Comparison of ENCODE assay signal across 29 mouse cellular contexts in genomic region chr17:24651835-24652234, GRCm38 (mm10). TPM values are rescaled to one million over a fixed set of nuclear protein-coding genes. Genes with fewer than 3 reads are reported as not detected.
DNase-seq lines count a peak whose midpoint lies in the region; ATAC-seq and TF ChIP-seq lines count a peak whose summit lies in the region.
"Had no signal": no experiment of that assay in that cellular context is flagged by ENCODE, and none has a peak within 500 bp of the region (broad histone marks: within the 10 kb centered on the region; RNA-seq: fewer than 3 reads in every experiment).

No protein-coding gene starts in this region.

- no peak for DNase-seq in embryonic facial prominence, embryonic 10.5 days (ENCODE audit: low spot score)
- no peak for DNase-seq in heart, adult 2 months
- DNase-seq in heart, postnatal 14 days: no peak
- peak; percentile 62 for DNase-seq in midbrain, embryonic 11.5 days (ENCODE audit: low spot score, missing footprints)
- DNase-seq in midbrain, embryonic 10.5 days (ENCODE audit: low spot score): no peak
- DNase-seq: adrenal gland, adult 8-10 months; adrenal gland, postnatal 25 days; cerebellum, adult 18-20 months; cerebellum, adult 9-10 months; cerebellum, postnatal 14 days; gastrocnemius, postnatal 10 days; heart, postnatal 36 days; kidney, adult 18-20 months had no signal

- no peak for ATAC-seq in embryonic facial prominence, embryonic 12.5 days (ENCODE audit: insufficient number of reproducible peaks, insufficient read depth, low FRiP score, low TSS enrichment)
- no peak for ATAC-seq in midbrain, embryonic 11.5 days (ENCODE audit: low FRiP score)
- ATAC-seq: activated CD4-positive, CD25-positive, alpha-beta regulatory T cell, adult 4 months; forebrain, embryonic 15.5 days; hindbrain, postnatal 0 days; inflammation-experienced regulatory T-cells, adult 6 months; intestine, embryonic 16.5 days had no signal

- no peak for TF ChIP-seq CTCF in heart, adult 2 months (IDR thresholded peaks at IDR 0.05)

- H3K9me3 ChIP-seq in embryonic facial prominence, embryonic 12.5 days: no peaks in the 10 kb centered on the region
- no peaks in the 10 kb centered on the region for H3K9me3 ChIP-seq in embryonic facial prominence, embryonic 10.5 days
- no peaks in the 10 kb centered on the region for H3K9me3 ChIP-seq in midbrain, embryonic 11.5 days (ENCODE audit: control insufficient read depth, low read length)
- H3K9me3 ChIP-seq in midbrain, embryonic 10.5 days (replicated peaks): no peaks in the 10 kb centered on the region
- H3K9me3 ChIP-seq: embryonic facial prominence, embryonic 13.5 days; forebrain, embryonic 12.5 days; forebrain, embryonic 15.5 days; heart, embryonic 13.5 days; hindbrain, embryonic 10.5 days had no signal

- no peak overlapping the region for H3K27ac ChIP-seq in embryonic facial prominence, embryonic 12.5 days
- H3K27ac ChIP-seq in embryonic facial prominence, embryonic 10.5 days (replicated peaks): no peak overlapping the region
- H3K27ac ChIP-seq in heart, adult 2 months: peak overlapping the region; percentile 31
- H3K27ac ChIP-seq in midbrain, embryonic 11.5 days (ENCODE audit: low read depth, low read length): no peak overlapping the region
- no peak overlapping the region for H3K27ac ChIP-seq in midbrain, embryonic 10.5 days (replicated peaks)
- H3K27ac ChIP-seq: embryonic facial prominence, embryonic 13.5 days; forebrain, embryonic 12.5 days; forebrain, embryonic 15.5 days; heart, embryonic 13.5 days; hindbrain, embryonic 10.5 days; hindbrain, embryonic 14.5 days; hindbrain, postnatal 0 days had no signal

- TF ChIP-seq EP300 in heart, adult 2 months (IDR thresholded peaks at IDR 0.05; ENCODE audit: insufficient read depth, low read depth, low read length): no peak

- WGBS in embryonic facial prominence, embryonic 12.5 days: 79% methylated on average over 3 of the region's 3 CpGs
- 81% methylated on average over 3 of the region's 3 CpGs for WGBS in embryonic facial prominence, embryonic 10.5 days
- 29% methylated on average over 3 of the region's 3 CpGs for WGBS in heart, adult 2 months
- 76% methylated on average over 3 of the region's 3 CpGs for WGBS in midbrain, embryonic 11.5 days
- 80% methylated on average over 3 of the region's 3 CpGs for WGBS in midbrain, embryonic 10.5 days

- peaks cover 3% of the 10 kb centered on the region for H3K79me2 ChIP-seq in heart, adult 2 months (replicated peaks; ENCODE audit: control insufficient read depth, insufficient read depth, low read length)

- TF ChIP-seq POLR2A in heart, adult 2 months (IDR thresholded peaks at IDR 0.05; ENCODE audit: insufficient read depth, low read depth, low read length): no peak

- H3K36me3 ChIP-seq in embryonic facial prominence, embryonic 12.5 days: no peaks in the 10 kb centered on the region
- no peaks in the 10 kb centered on the region; the same call in 1 of the 2 replicates for H3K36me3 ChIP-seq in embryonic facial prominence, embryonic 10.5 days (replicated peaks)
- no peaks in the 10 kb centered on the region for H3K36me3 ChIP-seq in heart, adult 2 months (ENCODE audit: control insufficient read depth, insufficient read depth, low read length)
- no peaks in the 10 kb centered on the region for H3K36me3 ChIP-seq in midbrain, embryonic 11.5 days (ENCODE audit: control insufficient read depth, insufficient read depth, low read length)
- H3K36me3 ChIP-seq in midbrain, embryonic 10.5 days: no peaks in the 10 kb centered on the region
- H3K36me3 ChIP-seq: forebrain, embryonic 12.5 days; forebrain, embryonic 15.5 days; heart, embryonic 13.5 days; hindbrain, embryonic 10.5 days had no signal

- H3K9ac ChIP-seq in embryonic facial prominence, embryonic 12.5 days: 0 out of 2 replicates have a peak overlapping the region, but pooled peaks have one; percentile 12
- no peak overlapping the region for H3K9ac ChIP-seq in heart, adult 2 months (ENCODE audit: low read depth, low read length)
- no peak overlapping the region for H3K9ac ChIP-seq in midbrain, embryonic 11.5 days (ENCODE audit: low read length)
- H3K9ac ChIP-seq: embryonic facial prominence, embryonic 13.5 days; forebrain, embryonic 12.5 days; forebrain, embryonic 15.5 days; heart, embryonic 13.5 days; hindbrain, embryonic 14.5 days had no signal

- H3K27me3 ChIP-seq in embryonic facial prominence, embryonic 12.5 days: peaks cover 6% of the 10 kb centered on the region
- peaks cover 72% of the 10 kb centered on the region for H3K27me3 ChIP-seq in embryonic facial prominence, embryonic 10.5 days (replicated peaks; ENCODE audit: low read depth, poor library complexity, severe bottlenecking)
- H3K27me3 ChIP-seq in heart, adult 2 months (ENCODE audit: control insufficient read depth, insufficient read depth, low read length): no peaks in the 10 kb centered on the region
- H3K27me3 ChIP-seq in midbrain, embryonic 11.5 days (ENCODE audit: control insufficient read depth, insufficient read depth, low read length): peaks cover 12% of the 10 kb centered on the region
- H3K27me3 ChIP-seq in midbrain, embryonic 10.5 days (ENCODE audit: low read depth, poor library complexity, severe bottlenecking): peaks cover 83% of the 10 kb centered on the region

- H3K4me3 ChIP-seq in embryonic facial prominence, embryonic 12.5 days: no peak overlapping the region
- no peak overlapping the region for H3K4me3 ChIP-seq in embryonic facial prominence, embryonic 10.5 days
- H3K4me3 ChIP-seq in heart, adult 2 months: no peak overlapping the region
- H3K4me3 ChIP-seq in midbrain, embryonic 11.5 days (ENCODE audit: low read depth, low read length): no peak overlapping the region
- no peak overlapping the region for H3K4me3 ChIP-seq in midbrain, embryonic 10.5 days
- H3K4me3 ChIP-seq: embryonic facial prominence, embryonic 13.5 days; erythroblast, embryonic 14.5 days; forebrain, embryonic 12.5 days; forebrain, embryonic 15.5 days; heart, embryonic 13.5 days; hindbrain, embryonic 10.5 days had no signal

- intact Hi-C loops in heart, adult 2 months (cut with DNase I): loop anchor here (5.0 kb wide), 2 partner anchors 55 to 125 kb away; partner anchors contain the start of gene Traf7
- intact Hi-C loops in heart, postnatal 14 days (cut with DNase I): loop anchor here (2.0 to 5.0 kb wide), 2 partner anchors 19 to 35 kb away; partner anchors contain the start of genes Nthl1 and Tsc2

- H3K4me1 ChIP-seq in embryonic facial prominence, embryonic 12.5 days: peaks cover 20% of the 10 kb centered on the region
- H3K4me1 ChIP-seq in embryonic facial prominence, embryonic 10.5 days: peaks cover 35% of the 10 kb centered on the region
- H3K4me1 ChIP-seq in heart, adult 2 months (ENCODE audit: control insufficient read depth, insufficient read depth, low read length): peaks cover 8% of the 10 kb centered on the region
- H3K4me1 ChIP-seq in midbrain, embryonic 11.5 days (ENCODE audit: control insufficient read depth, insufficient read depth, low read length): peaks cover 9% of the 10 kb centered on the region
- peaks cover 22% of the 10 kb centered on the region for H3K4me1 ChIP-seq in midbrain, embryonic 10.5 days

- H3K4me2 ChIP-seq in embryonic facial prominence, embryonic 12.5 days (replicated peaks): no peak overlapping the region
- no peak overlapping the region for H3K4me2 ChIP-seq in midbrain, embryonic 11.5 days
- H3K4me2 ChIP-seq: embryonic facial prominence, embryonic 13.5 days; forebrain, embryonic 12.5 days; forebrain, embryonic 15.5 days; heart, embryonic 13.5 days; hindbrain, embryonic 14.5 days had no signal

RNA-seq across cellular contexts. Expression of gene Slc9a3r2, which starts 1.7 kb away (rescaled TPM):
- polyA plus RNA-seq in embryonic facial prominence, embryonic 12.5 days (2016; fragmentation: Nextera tagmentation; extraction: Ambion mirVana): 59.6 and 60.6 TPM in 2 replicates
- polyA plus RNA-seq in embryonic facial prominence, embryonic 10.5 days (2016; fragmentation: Nextera tagmentation; extraction: Ambion mirVana): 31.7 and 37.3 TPM in 2 replicates
- 100 to 1,000 TPM in 1 of 2 experiments, 10 to 100 TPM in 1; 100.0 to 110 TPM for total RNA-seq in heart, adult 2 months (2021)
- polyA plus RNA-seq in heart, adult 2 months (2012; rRNA removed): 125 and 147 TPM in 2 replicates
- 100 to 1,000 TPM; 134 TPM for total RNA-seq in heart, postnatal 14 days (2021)
- 36.1 and 36.4 TPM in 2 replicates for polyA plus RNA-seq in midbrain, embryonic 11.5 days (2014; fragmentation: Nextera tagmentation; extraction: Ambion mirVana)
- polyA plus RNA-seq in midbrain, embryonic 10.5 days (2016; fragmentation: Nextera tagmentation; extraction: Ambion mirVana): 30.2 and 33.2 TPM in 2 replicates
- polyA plus RNA-seq: activated CD4-positive, CD25-positive, alpha-beta regulatory T cell, adult 4 months; inflammation-experienced regulatory T-cells, adult 6 months had no signal

RNA-seq across cellular contexts. Expression of gene Npw, which starts 6.4 kb away (rescaled TPM):
- 0.35 and 0.76 TPM in 2 replicates for polyA plus RNA-seq in embryonic facial prominence, embryonic 12.5 days (2016; fragmentation: Nextera tagmentation; extraction: Ambion mirVana)
- polyA plus RNA-seq in embryonic facial prominence, embryonic 10.5 days (2016; fragmentation: Nextera tagmentation; extraction: Ambion mirVana): not detected in 2 replicates
- not detected for total RNA-seq in heart, adult 2 months (2021)
- not detected in 2 replicates for polyA plus RNA-seq in heart, adult 2 months (2012; rRNA removed)
- not detected for total RNA-seq in heart, postnatal 14 days (2021)
- not detected in 2 replicates for polyA plus RNA-seq in midbrain, embryonic 11.5 days (2014; fragmentation: Nextera tagmentation; extraction: Ambion mirVana)
- polyA plus RNA-seq in midbrain, embryonic 10.5 days (2016; fragmentation: Nextera tagmentation; extraction: Ambion mirVana): not detected in 2 replicates
- total RNA-seq: adrenal gland, adult 8-10 months; adrenal gland, postnatal 25 days; gastrocnemius, postnatal 10 days; gastrocnemius, postnatal 4 days; heart, adult 8-10 months; heart, postnatal 36 days had no signal
- polyA plus RNA-seq: brain, embryonic 14.5 days; erythroblast, embryonic 14.5 days; forebrain, embryonic 12.5 days; forebrain, embryonic 15.5 days; heart, embryonic 13.5 days; heart, embryonic 16.5 days; hindbrain, embryonic 10.5 days; inflammation-experienced regulatory T-cells, adult 6 months had no signal

RNA-seq across cellular contexts. Expression of gene Zfp598, which starts 17.7 kb away (rescaled TPM):
- polyA plus RNA-seq in embryonic facial prominence, embryonic 12.5 days (2016; fragmentation: Nextera tagmentation; extraction: Ambion mirVana): 23.5 and 25.4 TPM in 2 replicates
- 29.0 and 30.4 TPM in 2 replicates for polyA plus RNA-seq in embryonic facial prominence, embryonic 10.5 days (2016; fragmentation: Nextera tagmentation; extraction: Ambion mirVana)
- 10 to 100 TPM; 17.4 to 17.5 TPM for total RNA-seq in heart, adult 2 months (2021)
- 28.1 and 29.9 TPM in 2 replicates for polyA plus RNA-seq in heart, adult 2 months (2012; rRNA removed)
- 10 to 100 TPM; 20.2 to 21.6 TPM for total RNA-seq in heart, postnatal 14 days (2021)
- polyA plus RNA-seq in midbrain, embryonic 11.5 days (2014; fragmentation: Nextera tagmentation; extraction: Ambion mirVana): 23.5 and 24.9 TPM in 2 replicates
- polyA plus RNA-seq in midbrain, embryonic 10.5 days (2016; fragmentation: Nextera tagmentation; extraction: Ambion mirVana): 21.7 and 24.3 TPM in 2 replicates

RNA-seq across cellular contexts. Expression of gene Nthl1, which starts 19.4 kb away (rescaled TPM):
- polyA plus RNA-seq in embryonic facial prominence, embryonic 12.5 days (2016; fragmentation: Nextera tagmentation; extraction: Ambion mirVana): 26.2 and 26.9 TPM in 2 replicates
- 22.4 and 27.3 TPM in 2 replicates for polyA plus RNA-seq in embryonic facial prominence, embryonic 10.5 days (2016; fragmentation: Nextera tagmentation; extraction: Ambion mirVana)
- total RNA-seq in heart, adult 2 months (2021): 1 to 10 TPM; 2.9 to 3.4 TPM
- polyA plus RNA-seq in heart, adult 2 months (2012; rRNA removed): 4.4 and 7.0 TPM in 2 replicates
- total RNA-seq in heart, postnatal 14 days (2021): 1 to 10 TPM; 2.1 to 4.1 TPM
- polyA plus RNA-seq in midbrain, embryonic 11.5 days (2014; fragmentation: Nextera tagmentation; extraction: Ambion mirVana): 14.4 and 18.4 TPM in 2 replicates
- polyA plus RNA-seq in midbrain, embryonic 10.5 days (2016; fragmentation: Nextera tagmentation; extraction: Ambion mirVana): 25.2 and 25.3 TPM in 2 replicates

RNA-seq across cellular contexts. Expression of gene Tsc2, which starts 19.4 kb away (rescaled TPM):
- 72.8 and 82.0 TPM in 2 replicates for polyA plus RNA-seq in embryonic facial prominence, embryonic 12.5 days (2016; fragmentation: Nextera tagmentation; extraction: Ambion mirVana)
- polyA plus RNA-seq in embryonic facial prominence, embryonic 10.5 days (2016; fragmentation: Nextera tagmentation; extraction: Ambion mirVana): 70.2 and 70.4 TPM in 2 replicates
- total RNA-seq in heart, adult 2 months (2021): 100 to 1,000 TPM; 104 to 110 TPM
- 178 and 194 TPM in 2 replicates for polyA plus RNA-seq in heart, adult 2 months (2012; rRNA removed)
- 10 to 100 TPM; 76.7 to 88.2 TPM for total RNA-seq in heart, postnatal 14 days (2021)
- polyA plus RNA-seq in midbrain, embryonic 11.5 days (2014; fragmentation: Nextera tagmentation; extraction: Ambion mirVana): 50.6 and 57.6 TPM in 2 replicates
- polyA plus RNA-seq in midbrain, embryonic 10.5 days (2016; fragmentation: Nextera tagmentation; extraction: Ambion mirVana): 62.7 and 79.2 TPM in 2 replicates
